Mouse (Mus musculus) urinary bladder, postnatal 14 days (tissue): ENCODE measurements around the gene Nell1.

ENCODE experiments used
- DNase-seq: peaks from one replicate; pipeline ENCODE4 v3.0.0; 2021; ENCODE audit warnings: low spot score

Nell1 gene

GRCm38 (mm10) chr7:50870181-50870580 is 895.5 kb downstream of the Nell1 start:
- DNase-seq: no peak

- no peak for DNase-seq
Measured at GRCm38 (mm10) chr7:50887625-50888024, 913.0 kb downstream of the Nell1 start.

DNA sequence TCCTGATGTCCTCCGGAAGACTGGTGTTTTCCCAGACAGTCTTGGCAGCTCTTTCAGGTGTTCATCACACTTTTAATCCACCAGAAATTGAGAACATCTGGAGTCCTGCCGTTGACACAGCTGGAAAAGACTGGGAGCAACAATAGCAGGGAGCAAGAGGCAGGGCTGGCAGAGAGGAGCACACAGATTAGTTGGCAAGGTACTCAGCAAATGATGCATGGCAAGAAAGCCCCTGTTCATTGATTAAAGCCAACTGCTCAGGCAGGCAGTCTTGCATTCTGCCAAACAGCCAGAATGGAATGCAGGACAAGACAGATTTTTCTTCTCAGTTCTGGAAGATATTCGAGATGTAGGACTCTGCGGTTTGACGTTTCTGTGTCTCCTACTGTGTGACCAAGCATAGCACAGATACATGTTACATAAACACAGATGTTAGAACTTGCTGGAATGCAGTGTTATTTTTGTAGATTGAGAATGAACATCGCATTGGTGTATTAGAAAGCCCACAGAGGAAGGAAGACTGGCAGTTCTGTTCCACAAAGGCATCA is 925.0 kb downstream of the Nell1 start:
- no peak for DNase-seq
